Mouse (Mus musculus): ENCODE measurements around the gene Tex26. TPM values are rescaled to one million over a fixed set of nuclear protein-coding genes. Genes with fewer than 3 reads are reported as not detected.

The Tex26 gene
- polyA plus RNA-seq (2015; fragmentation: Nextera tagmentation; extraction: Ambion mirVana) = not detected in 2 replicates

DNA sequence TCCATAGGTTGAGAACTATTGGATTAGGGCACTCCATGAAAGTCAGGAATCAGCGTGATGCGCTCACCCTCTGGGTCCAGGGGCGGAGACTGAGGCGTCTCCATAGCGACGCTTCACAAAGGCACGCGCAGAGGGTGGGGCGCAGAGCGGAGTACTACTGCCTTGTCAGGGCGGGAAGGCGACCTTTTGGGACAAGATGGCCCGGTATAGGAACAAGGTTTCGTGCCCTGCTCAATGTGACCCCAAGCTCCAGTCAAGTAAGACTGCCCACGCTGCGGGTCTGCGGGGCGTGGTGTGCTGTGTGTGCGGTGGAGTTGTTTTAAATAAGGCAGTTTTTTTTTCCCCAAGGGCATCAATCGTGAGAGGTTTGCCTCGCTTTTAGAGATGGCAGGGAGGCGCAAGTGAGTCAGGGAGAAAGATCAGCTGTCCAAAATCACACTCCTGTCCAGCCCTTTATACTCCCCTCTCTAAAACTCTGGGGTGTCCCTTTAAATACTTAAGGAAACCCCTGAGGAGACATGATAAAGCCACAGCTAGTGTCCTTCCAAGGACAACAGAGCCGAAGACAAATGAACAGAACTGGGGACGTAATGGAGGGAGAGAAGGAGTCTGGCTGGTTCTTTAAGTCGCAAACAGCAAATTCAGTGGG lies at the start of gene Tex26:
Gene Tex26, plus strand, starts transcription at position 130 of the 649 bp plus-strand sequence.
- ATAC-seq (ENCODE audit: low read depth) = peak; percentile 79
- H3K4me2 ChIP-seq (ENCODE audit: low read depth, low read length) = peak within 1 kb of the TSS; percentile 74
- H3K27me3 ChIP-seq (ENCODE audit: control insufficient read depth, insufficient read depth, low read depth, low read length) = no peaks in the 10 kb centered on the region
- H3K4me1 ChIP-seq (ENCODE audit: control insufficient read depth, low read depth, low read length) = peaks cover 21% of the 10 kb centered on the region
- peak within 1 kb of the TSS; percentile 45 for H3K4me3 ChIP-seq (ENCODE audit: low read depth, low read length)
- H3K9ac ChIP-seq (ENCODE audit: low read depth, low read length) = peak within 1 kb of the TSS; percentile 18; the same call in 1 of the 2 replicates
- no peaks in the 10 kb centered on the region for H3K36me3 ChIP-seq (ENCODE audit: control insufficient read depth, insufficient read depth)
- under 1% methylated on average over 25 of the region's 25 CpGs for WGBS (ENCODE audit: insufficient replicate concordance)
- H3K9me3 ChIP-seq (replicated peaks; ENCODE audit: control insufficient read depth, low read length) = no peaks in the 10 kb centered on the region
- H3K27ac ChIP-seq (ENCODE audit: low read length) = no peak within 1 kb of the TSS

DNA sequence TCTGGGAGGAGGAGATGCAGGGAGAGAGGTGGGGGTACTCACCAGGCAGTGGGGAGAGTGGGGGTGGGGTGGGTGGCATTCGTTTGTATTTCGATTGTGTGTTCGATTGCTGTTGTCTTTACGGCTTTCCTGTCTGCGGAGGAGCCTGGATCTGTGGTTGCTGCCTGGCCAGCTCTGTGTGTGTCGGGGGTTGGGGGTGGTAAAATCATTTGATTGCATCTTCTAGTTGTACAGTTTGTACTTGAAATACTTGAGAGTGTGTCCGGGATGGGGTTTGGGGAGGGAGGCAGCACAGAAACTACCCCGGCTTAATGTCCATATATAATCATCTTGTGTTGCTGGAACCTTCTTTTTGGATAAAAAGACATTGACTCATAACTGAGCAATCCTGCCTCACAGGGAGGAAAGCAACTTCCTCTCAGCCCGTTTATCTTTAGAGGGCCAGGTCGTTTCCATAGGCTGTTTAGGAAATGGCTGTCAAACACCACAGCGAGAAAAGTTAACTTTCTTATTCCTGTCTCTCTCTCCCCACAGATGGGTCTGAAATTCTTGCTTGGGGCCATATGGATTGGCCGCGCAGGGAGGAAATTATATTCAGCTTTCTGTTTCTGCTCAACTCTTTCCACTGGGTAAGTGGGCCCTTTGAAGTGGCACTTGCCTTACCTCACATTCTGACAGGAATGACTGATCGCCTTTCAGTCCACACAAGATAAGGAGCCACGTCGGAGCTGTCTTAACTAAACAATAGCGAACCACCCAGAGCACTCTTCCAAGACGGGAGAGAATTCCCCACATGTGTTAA lies 47.7 kb upstream of the Tex26 start:
- Histone ChIP-seq H3K27ac (ENCODE audit: low read length) (no peak overlapping the region), H3K4me1 (ENCODE audit: control insufficient read depth, low read depth, low read length) (no peaks in the 10 kb centered on the region; the same call in 1 of the 2 replicates), H3K9ac (ENCODE audit: low read depth, low read length) (no peak overlapping the region), H3K4me3 (ENCODE audit: low read depth, low read length) (no peak overlapping the region), H3K4me2 (ENCODE audit: low read depth, low read length) (no peak overlapping the region), H3K27me3 (ENCODE audit: control insufficient read depth, insufficient read depth, low read depth, low read length) (no peaks in the 10 kb centered on the region), H3K9me3 (replicated peaks; ENCODE audit: control insufficient read depth, low read length) (no peaks in the 10 kb centered on the region), H3K36me3 (ENCODE audit: control insufficient read depth, insufficient read depth) (no peaks in the 10 kb centered on the region)
- ATAC-seq (ENCODE audit: low read depth) = no peak
- WGBS (ENCODE audit: insufficient replicate concordance) = 6% methylated on average over 18 of the region's 18 CpGs

GRCm38 (mm10) chr5:149392420-149392988 lies 47.0 kb upstream of the Tex26 start:
- no peaks in the 10 kb centered on the region for H3K36me3 ChIP-seq (ENCODE audit: control insufficient read depth, insufficient read depth)
- 39% methylated on average over 6 of the region's 6 CpGs for WGBS (ENCODE audit: insufficient replicate concordance)
- no peak overlapping the region for H3K4me2 ChIP-seq (ENCODE audit: low read depth, low read length)

GRCm38 (mm10) chr5:149401446-149401975 lies 37.9 kb upstream of the Tex26 start:
- Histone ChIP-seq H3K27ac (ENCODE audit: low read length) (no peak overlapping the region), H3K9me3 (replicated peaks; ENCODE audit: control insufficient read depth, low read length) (no peaks in the 10 kb centered on the region), H3K4me2 (ENCODE audit: low read depth, low read length) (no peak overlapping the region), H3K27me3 (ENCODE audit: control insufficient read depth, insufficient read depth, low read depth, low read length) (no peaks in the 10 kb centered on the region), H3K4me1 (ENCODE audit: control insufficient read depth, low read depth, low read length) (no peaks in the 10 kb centered on the region), H3K36me3 (ENCODE audit: control insufficient read depth, insufficient read depth) (no peaks in the 10 kb centered on the region), H3K9ac (ENCODE audit: low read depth, low read length) (no peak overlapping the region), H3K4me3 (ENCODE audit: low read depth, low read length) (no peak overlapping the region)
- 75% methylated on average over 7 of the region's 7 CpGs for WGBS (ENCODE audit: insufficient replicate concordance)
- ATAC-seq (ENCODE audit: low read depth) = no peak

More at GRCm38 (mm10) chr5:149392420-149392988, 47.0 kb upstream of the Tex26 start:
- H3K4me3 ChIP-seq (ENCODE audit: low read depth, low read length) = no peak overlapping the region
- no peak overlapping the region for H3K27ac ChIP-seq (ENCODE audit: low read length)
- no peaks in the 10 kb centered on the region for H3K9me3 ChIP-seq (replicated peaks; ENCODE audit: control insufficient read depth, low read length)
- no peak overlapping the region for H3K9ac ChIP-seq (ENCODE audit: low read depth, low read length)
- no peaks in the 10 kb centered on the region; the same call in 1 of the 2 replicates for H3K4me1 ChIP-seq (ENCODE audit: control insufficient read depth, low read depth, low read length)
- no peak for ATAC-seq (ENCODE audit: low read depth)
- H3K27me3 ChIP-seq (ENCODE audit: control insufficient read depth, insufficient read depth, low read depth, low read length) = no peaks in the 10 kb centered on the region

- no peak overlapping the region for H3K9ac ChIP-seq (ENCODE audit: low read depth, low read length)
- no peaks in the 10 kb centered on the region for H3K36me3 ChIP-seq (ENCODE audit: control insufficient read depth, insufficient read depth)
- H3K27ac ChIP-seq (ENCODE audit: low read length) = no peak overlapping the region
- H3K9me3 ChIP-seq (replicated peaks; ENCODE audit: control insufficient read depth, low read length) = no peaks in the 10 kb centered on the region
- WGBS (ENCODE audit: insufficient replicate concordance) = 71% methylated on average over 10 of the region's 10 CpGs
- H3K4me2 ChIP-seq (ENCODE audit: low read depth, low read length) = no peak overlapping the region
- H3K27me3 ChIP-seq (ENCODE audit: control insufficient read depth, insufficient read depth, low read depth, low read length) = no peaks in the 10 kb centered on the region
- no peak for ATAC-seq (ENCODE audit: low read depth)
- no peaks in the 10 kb centered on the region for H3K4me1 ChIP-seq (ENCODE audit: control insufficient read depth, low read depth, low read length)
- H3K4me3 ChIP-seq (ENCODE audit: low read depth, low read length) = no peak overlapping the region
Observed at GRCm38 (mm10) chr5:149402029-149402428, 37.4 kb upstream of the Tex26 start.

DNA sequence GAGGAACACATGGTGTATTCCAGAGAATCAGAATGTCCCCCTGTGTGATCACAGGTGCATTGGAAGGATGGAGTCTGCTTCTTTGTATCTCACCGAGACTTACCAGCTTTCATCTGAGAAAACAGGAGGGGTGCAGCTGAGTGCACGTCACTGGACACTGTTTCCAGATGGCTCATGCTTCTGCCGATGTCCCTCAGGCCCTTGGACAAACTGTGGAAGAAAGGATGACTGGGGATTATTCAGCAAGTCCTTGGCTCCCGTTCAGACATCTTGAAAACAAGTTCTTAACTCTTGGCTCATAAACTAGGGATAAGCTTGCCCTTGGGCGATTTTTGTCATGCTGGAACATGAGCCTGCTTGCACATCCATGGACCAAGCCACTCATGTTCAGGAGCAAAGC lies 36.1 kb upstream of the Tex26 start:
- H3K4me2 ChIP-seq (ENCODE audit: low read depth, low read length) = no peak overlapping the region
- 57% methylated on average over 5 of the region's 5 CpGs for WGBS (ENCODE audit: insufficient replicate concordance)
- no peak overlapping the region for H3K9ac ChIP-seq (ENCODE audit: low read depth, low read length)
- H3K4me1 ChIP-seq (ENCODE audit: control insufficient read depth, low read depth, low read length) = no peaks in the 10 kb centered on the region
- H3K27ac ChIP-seq (ENCODE audit: low read length) = no peak overlapping the region
- no peak overlapping the region for H3K4me3 ChIP-seq (ENCODE audit: low read depth, low read length)
- no peaks in the 10 kb centered on the region for H3K27me3 ChIP-seq (ENCODE audit: control insufficient read depth, insufficient read depth, low read depth, low read length)
- H3K9me3 ChIP-seq (replicated peaks; ENCODE audit: control insufficient read depth, low read length) = no peaks in the 10 kb centered on the region
- no peaks in the 10 kb centered on the region for H3K36me3 ChIP-seq (ENCODE audit: control insufficient read depth, insufficient read depth)
- no peak for ATAC-seq (ENCODE audit: low read depth)

DNA sequence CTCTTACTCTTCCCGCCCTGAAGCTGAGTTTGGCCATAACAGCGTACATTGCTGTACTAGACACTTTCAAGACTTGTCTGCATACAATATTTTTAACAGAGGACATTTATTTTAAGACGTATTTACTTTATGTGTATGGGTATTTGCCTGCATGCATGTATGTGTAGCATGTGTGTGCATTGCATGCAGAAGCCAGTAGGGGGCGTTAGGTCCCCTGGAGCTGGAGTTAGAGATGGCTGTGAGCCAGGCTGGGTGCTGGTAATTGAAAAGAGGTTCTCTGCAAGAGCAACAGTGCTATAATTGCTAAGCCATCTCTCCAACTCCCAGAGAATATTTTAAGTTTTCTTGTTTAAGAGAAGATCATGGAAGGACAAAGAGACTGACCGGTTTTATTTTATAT lies 34.8 kb upstream of the Tex26 start:
- ATAC-seq (ENCODE audit: low read depth) = no peak
- no peak overlapping the region for H3K4me3 ChIP-seq (ENCODE audit: low read depth, low read length)
- 63% methylated on average over 5 of the region's 5 CpGs for WGBS (ENCODE audit: insufficient replicate concordance)
- H3K9ac ChIP-seq (ENCODE audit: low read depth, low read length) = no peak overlapping the region
- H3K27ac ChIP-seq (ENCODE audit: low read length) = no peak overlapping the region
- no peaks in the 10 kb centered on the region for H3K9me3 ChIP-seq (replicated peaks; ENCODE audit: control insufficient read depth, low read length)
- H3K27me3 ChIP-seq (ENCODE audit: control insufficient read depth, insufficient read depth, low read depth, low read length) = no peaks in the 10 kb centered on the region
- no peak overlapping the region for H3K4me2 ChIP-seq (ENCODE audit: low read depth, low read length)
- no peaks in the 10 kb centered on the region for H3K36me3 ChIP-seq (ENCODE audit: control insufficient read depth, insufficient read depth)
- no peaks in the 10 kb centered on the region for H3K4me1 ChIP-seq (ENCODE audit: control insufficient read depth, low read depth, low read length)

DNA sequence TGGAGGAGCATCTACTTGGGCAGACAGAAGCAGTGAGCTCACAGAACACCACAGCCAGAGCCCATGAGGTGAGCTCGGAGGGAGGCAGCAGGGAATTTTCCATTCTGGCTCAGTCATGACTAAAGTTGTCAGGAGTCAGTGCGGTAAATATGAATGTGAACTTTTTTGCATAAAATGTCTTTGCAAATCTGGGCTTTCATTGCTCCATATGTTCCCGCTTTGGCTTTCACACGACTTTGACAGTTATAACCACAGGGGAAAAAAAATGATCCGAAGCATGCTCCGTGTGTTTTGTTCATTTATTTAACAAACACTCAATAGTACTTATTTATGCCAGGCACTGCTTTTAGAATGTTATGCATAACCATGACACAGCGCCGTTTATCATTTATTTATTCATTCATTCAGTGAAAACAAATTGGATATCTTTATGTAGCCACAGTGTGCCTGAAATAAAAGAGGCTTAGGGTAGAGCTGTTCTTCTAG lies 32.6 kb upstream of the Tex26 start:
- Histone ChIP-seq H3K27ac (ENCODE audit: low read length) (no peak overlapping the region), H3K4me3 (ENCODE audit: low read depth, low read length) (no peak overlapping the region), H3K4me2 (ENCODE audit: low read depth, low read length) (no peak overlapping the region), H3K9ac (ENCODE audit: low read depth, low read length) (no peak overlapping the region), H3K27me3 (ENCODE audit: control insufficient read depth, insufficient read depth, low read depth, low read length) (peaks cover 3% of the 10 kb centered on the region), H3K9me3 (replicated peaks; ENCODE audit: control insufficient read depth, low read length) (no peaks in the 10 kb centered on the region), H3K36me3 (ENCODE audit: control insufficient read depth, insufficient read depth) (no peaks in the 10 kb centered on the region), H3K4me1 (ENCODE audit: control insufficient read depth, low read depth, low read length) (no peaks in the 10 kb centered on the region)
- no peak for ATAC-seq (ENCODE audit: low read depth)
- 77% methylated on average over 8 of the region's 8 CpGs for WGBS (ENCODE audit: insufficient replicate concordance)
